Mouse (Mus musculus) heart, embryonic 14.5 days (tissue): ENCODE data around the gene Mtfp1. TPM values are rescaled to one million over a fixed set of nuclear protein-coding genes. Genes with fewer than 3 reads are reported as not detected.

ENCODE experiments used
- ATAC-seq: fragments of 200-750 bp; cut with Nextera tagmentation; 2 replicates; pipeline ENCODE4 v1.8.0; 2017; ENCODE audit warnings: low read depth, moderate TSS enrichment; ENCODE audit not compliant: insufficient number of reproducible peaks, insufficient read depth, low FRiP score
- H3K27ac ChIP-seq, 2 experiments: fragments of 200-500 bp in 1 of 2; fragments of 300-500 bp in 1 of 2; sonication (generic) in 1 of 2; replicated peaks in 1 of 2; 2 replicates each; pipeline ENCODE4 v1.5.1; 2012 to 2014; ENCODE audit warnings: low read depth in 2 of 2, low read length in 2 of 2, control low read depth in 1 of 2, mild to moderate bottlenecking in 1 of 2, mixed read lengths in 1 of 2; ENCODE audit not compliant: control insufficient read depth in 1 of 2, insufficient read depth in 1 of 2
- H3K27me3 ChIP-seq: fragments of 300-500 bp; sonication (generic); 2 replicates; pipeline ENCODE4 v1.6.1; 2014; ENCODE audit warnings: mild to moderate bottlenecking, low read length, control low read depth; ENCODE audit not compliant: control insufficient read depth, insufficient read depth
- H3K36me3 ChIP-seq: fragments of 300-500 bp; sonication (generic); 2 replicates; pipeline ENCODE4 v1.6.1; 2014; ENCODE audit warnings: mild to moderate bottlenecking, control low read depth, low read length, mixed read lengths; ENCODE audit not compliant: control insufficient read depth, insufficient read depth
- H3K4me1 ChIP-seq, 2 experiments: fragments of 200-500 bp in 1 of 2; fragments of 300-500 bp in 1 of 2; sonication (generic) in 1 of 2; 2 replicates each; pipeline ENCODE4 v1.6.1; 2012 to 2014; ENCODE audit warnings: low read length in 2 of 2, control low read depth in 1 of 2, mixed read lengths in 1 of 2; ENCODE audit not compliant: control insufficient read depth in 2 of 2, insufficient read depth in 2 of 2
- H3K4me2 ChIP-seq: fragments of 300-500 bp; sonication (generic); 2 replicates; pipeline ENCODE4 v1.6.1; 2014; ENCODE audit warnings: mild to moderate bottlenecking, low read length
- H3K4me3 ChIP-seq, 2 experiments: fragments of 200-500 bp in 1 of 2; fragments of 300-500 bp in 1 of 2; sonication (generic) in 1 of 2; 2 replicates each; pipeline ENCODE4 v1.5.1; 2012 to 2014; ENCODE audit warnings: low read length in 2 of 2, mild to moderate bottlenecking in 2 of 2, control low read depth in 1 of 2, low read depth in 1 of 2, moderate library complexity in 1 of 2; ENCODE audit not compliant: control insufficient read depth in 1 of 2, insufficient read depth in 1 of 2
- H3K9ac ChIP-seq: fragments of 300-500 bp; sonication (generic); 2 replicates; pipeline ENCODE4 v1.6.1; 2014; ENCODE audit warnings: mild to moderate bottlenecking, low read length
- H3K9me3 ChIP-seq: fragments of 300-500 bp; sonication (generic); 2 replicates; pipeline ENCODE4 v1.6.1; 2016; ENCODE audit warnings: low read length, control low read depth; ENCODE audit not compliant: control insufficient read depth
- WGBS: fragments of 180-500 bp; shearing (Covaris S2); extraction: QIAGEN DNeasy Blood & Tissue Kit; methylation state at CpG from one replicate; pipeline ENCODE4 v1.1.7; 2014; 5-methylcytosine and 5-hydroxymethylcytosine counted together
- polyA plus RNA-seq: library from polyadenylated mRNA; unstranded; fragments of >200 nt; fragmentation: Nextera tagmentation; extraction: Ambion mirVana; gene quantifications from 2 replicates; pipeline ENCODE4 v1.2.1, GENCODE M21; 2014

Mtfp1 gene
- polyA plus RNA-seq, 1 experiment from 2014 or later = 28.8 TPM

GRCm38 (mm10) chr11:4093459-4094377 lies 1.5 kb downstream of the Mtfp1 start:
- Histone ChIP-seq H3K27ac (no peak overlapping the region), H3K27me3 (no peaks in the 10 kb centered on the region), H3K9ac (no peak overlapping the region), H3K4me1 (peaks cover 16 to 26% of the 10 kb centered on the region in 2 experiments), H3K4me2 (peak overlapping the region; percentile 87), H3K4me3 (peak overlapping the region in 1 of 2 experiments; percentile 80; a peak in 2 of 4 replicates), H3K9me3 (peaks cover 9% of the 10 kb centered on the region), H3K36me3 (peaks cover 33% of the 10 kb centered on the region)
- no peak for ATAC-seq
- WGBS = 75% methylated on average over 18 of the region's 18 CpGs

GRCm38 (mm10) chr11:4087267-4087666 lies 8.0 kb downstream of the Mtfp1 start:
- WGBS = 49% methylated on average over 2 of the region's 2 CpGs
- no peak for ATAC-seq
- no peaks in the 10 kb centered on the region for H3K4me1 ChIP-seq
- H3K27ac ChIP-seq = no peak overlapping the region
- H3K9me3 ChIP-seq = peaks cover 9% of the 10 kb centered on the region
- H3K4me2 ChIP-seq = no peak overlapping the region
- peaks cover 19% of the 10 kb centered on the region for H3K36me3 ChIP-seq
- no peak overlapping the region for H3K4me3 ChIP-seq
- no peaks in the 10 kb centered on the region for H3K27me3 ChIP-seq
- H3K9ac ChIP-seq = no peak overlapping the region

- Histone ChIP-seq H3K4me3 (no peak overlapping the region), H3K9me3 (peaks cover 7% of the 10 kb centered on the region), H3K4me1 (no peaks in the 10 kb centered on the region), H3K27me3 (no peaks in the 10 kb centered on the region), H3K9ac (no peak overlapping the region), H3K36me3 (peaks cover 9% of the 10 kb centered on the region), H3K4me2 (no peak overlapping the region), H3K27ac (no peak overlapping the region)
- 43% methylated on average over 1 of the region's 1 CpGs for WGBS
- no peak for ATAC-seq
Observed at GRCm38 (mm10) chr11:4086246-4086645, 9.0 kb downstream of the Mtfp1 start.

GRCm38 (mm10) chr11:4083316-4084078 lies 11.7 kb downstream of the Mtfp1 start:
- 33% methylated on average over 5 of the region's 5 CpGs for WGBS
- no peak overlapping the region for H3K27ac ChIP-seq
- no peaks in the 10 kb centered on the region for H3K36me3 ChIP-seq
- no peaks in the 10 kb centered on the region; the same call in 1 of the 2 replicates for H3K27me3 ChIP-seq
- no peaks in the 10 kb centered on the region for H3K9me3 ChIP-seq
- H3K9ac ChIP-seq = no peak overlapping the region
- no peaks in the 10 kb centered on the region for H3K4me1 ChIP-seq
- no peak overlapping the region for H3K4me2 ChIP-seq
- ATAC-seq = no peak
- H3K4me3 ChIP-seq = no peak overlapping the region

GRCm38 (mm10) chr11:4080219-4080618 lies 15.0 kb downstream of the Mtfp1 start:
- ATAC-seq = no peak
- WGBS = 19% methylated on average over 4 of the region's 4 CpGs
- H3K27ac ChIP-seq = no peak overlapping the region
- no peak overlapping the region for H3K4me2 ChIP-seq
- H3K9me3 ChIP-seq = no peaks in the 10 kb centered on the region
- no peak overlapping the region for H3K4me3 ChIP-seq
- no peak overlapping the region for H3K9ac ChIP-seq
- no peaks in the 10 kb centered on the region for H3K36me3 ChIP-seq
- H3K27me3 ChIP-seq = peaks cover 3% of the 10 kb centered on the region; the same call in 1 of the 2 replicates
- no peaks in the 10 kb centered on the region for H3K4me1 ChIP-seq

GRCm38 (mm10) chr11:4078267-4078933 lies 16.8 kb downstream of the Mtfp1 start:
- no peak for ATAC-seq
- Histone ChIP-seq H3K4me3 (no peak overlapping the region), H3K9me3 (no peaks in the 10 kb centered on the region), H3K4me1 (no peaks in the 10 kb centered on the region), H3K27me3 (peaks cover 3% of the 10 kb centered on the region; the same call in 1 of the 2 replicates), H3K4me2 (no peak overlapping the region), H3K9ac (no peak overlapping the region), H3K36me3 (no peaks in the 10 kb centered on the region), H3K27ac (no peak overlapping the region)
- WGBS = 73% methylated on average over 7 of the region's 7 CpGs

GRCm38 (mm10) chr11:4076633-4077032 lies 18.6 kb downstream of the Mtfp1 start:
- Histone ChIP-seq H3K27me3 (peaks cover 3% of the 10 kb centered on the region; the same call in 1 of the 2 replicates), H3K4me2 (no peak overlapping the region), H3K4me3 (no peak overlapping the region), H3K9ac (no peak overlapping the region), H3K36me3 (no peaks in the 10 kb centered on the region), H3K4me1 (no peaks in the 10 kb centered on the region), H3K27ac (no peak overlapping the region), H3K9me3 (no peaks in the 10 kb centered on the region)
- WGBS = 10% methylated on average over 8 of the region's 8 CpGs
- ATAC-seq = no peak
